Mouse (Mus musculus): ENCODE results near the gene Tpsab1.

GRCm38 (mm10) chr17:25322930-25323329 is 22.4 kb downstream of the Tpsab1 start:
- TF ChIP-seq GATA1 (IDR thresholded peaks at IDR 0.05; ENCODE audit: borderline replicate concordance, low read length): no peak
- no peak for TF ChIP-seq FLI1 (IDR thresholded peaks at IDR 0.05; ENCODE audit: low read length)

All from megakaryocyte, embryonic 14.5 days (primary cell).